Mouse (Mus musculus): ENCODE measurements around the gene Il1a.

GRCm38 (mm10) chr2:129258056-129258455 is 51.7 kb downstream of the Il1a start:
- TF ChIP-seq CTCF (conservative IDR thresholded peaks at IDR 0.05 in 1 of 2, IDR thresholded peaks at IDR 0.05 in 1 of 2; ENCODE audit: low read depth in 2 of 2, low read length in 2 of 2) (no peak), NELFE (IDR thresholded peaks at IDR 0.05; ENCODE audit: low read depth, low read length) (no peak), POLR2A (IDR thresholded peaks at IDR 0.05; ENCODE audit: low read depth, low read length) (no peak), ZMIZ1 (IDR thresholded peaks at IDR 0.05; ENCODE audit: low read depth, low read length) (no peak), USF1 (IDR thresholded peaks at IDR 0.05; ENCODE audit: low read depth, low read length) (no peak), RCOR1 (conservative IDR thresholded peaks at IDR 0.05; ENCODE audit: low read depth, low read length) (no peak), MAX (IDR thresholded peaks at IDR 0.05; ENCODE audit: low read length) (no peak), NRF1 (IDR thresholded peaks at IDR 0.05; ENCODE audit: low read depth, low read length) (no peak), TCF12 (IDR thresholded peaks at IDR 0.05; ENCODE audit: low read depth, low read length) (no peak), MYC (IDR thresholded peaks at IDR 0.05; ENCODE audit: low read depth, low read length) (no peak), ZC3H11A (IDR thresholded peaks at IDR 0.05; ENCODE audit: low read depth, low read length) (no peak), RAD21 (IDR thresholded peaks at IDR 0.05; ENCODE audit: low read depth, low read length) (no peak)
